Mouse (Mus musculus) C2C12 (cell line): ENCODE results near the gene Rnf41.

Experiments used
- CTCF ChIP-seq: IDR thresholded peaks from one replicate; pipeline ENCODE4 v1.5.1; 2011; ENCODE audit not compliant: control insufficient read depth, insufficient read depth, insufficient read length
- MAX ChIP-seq: IDR thresholded peaks from one replicate; pipeline ENCODE4 v1.6.1; 2011; ENCODE audit warnings: mild to moderate bottlenecking, control low read depth
- USF1 ChIP-seq: IDR thresholded peaks from one replicate; pipeline ENCODE4 v1.6.1; 2011; ENCODE audit warnings: low read depth, mild to moderate bottlenecking, control low read depth, moderate library complexity

GRCm38 (mm10) chr10:128413076-128413475 is 1.6 kb downstream of the Rnf41 start:
- TF ChIP-seq USF1 (no peak), CTCF (no peak), MAX (no peak)
